Mouse (Mus musculus) heart, embryonic 14.5 days (tissue): ENCODE measurements at regions not wholly inside any gene's neighbourhood (a gene's known extent, or its start where the extent isn't known, plus 50 kb on each side); places are given as distances from the start of the nearest gene placed in this dataset.

ENCODE experiments used
- ATAC-seq: fragments of 200-750 bp; cut with Nextera tagmentation; 2 replicates; pipeline ENCODE4 v1.8.0; 2017; ENCODE audit warnings: low read depth, moderate TSS enrichment; ENCODE audit not compliant: insufficient number of reproducible peaks, insufficient read depth, low FRiP score
- H3K27ac ChIP-seq, 2 experiments: fragments of 200-500 bp in 1 of 2; fragments of 300-500 bp in 1 of 2; sonication (generic) in 1 of 2; replicated peaks in 1 of 2; 2 replicates each; pipeline ENCODE4 v1.5.1; 2012 to 2014; ENCODE audit warnings: low read depth in 2 of 2, low read length in 2 of 2, control low read depth in 1 of 2, mild to moderate bottlenecking in 1 of 2, mixed read lengths in 1 of 2; ENCODE audit not compliant: control insufficient read depth in 1 of 2, insufficient read depth in 1 of 2
- H3K27me3 ChIP-seq: fragments of 300-500 bp; sonication (generic); 2 replicates; pipeline ENCODE4 v1.6.1; 2014; ENCODE audit warnings: mild to moderate bottlenecking, low read length, control low read depth; ENCODE audit not compliant: control insufficient read depth, insufficient read depth
- H3K36me3 ChIP-seq: fragments of 300-500 bp; sonication (generic); 2 replicates; pipeline ENCODE4 v1.6.1; 2014; ENCODE audit warnings: mild to moderate bottlenecking, control low read depth, low read length, mixed read lengths; ENCODE audit not compliant: control insufficient read depth, insufficient read depth
- H3K4me1 ChIP-seq, 2 experiments: fragments of 200-500 bp in 1 of 2; fragments of 300-500 bp in 1 of 2; sonication (generic) in 1 of 2; 2 replicates each; pipeline ENCODE4 v1.6.1; 2012 to 2014; ENCODE audit warnings: low read length in 2 of 2, control low read depth in 1 of 2, mixed read lengths in 1 of 2; ENCODE audit not compliant: control insufficient read depth in 2 of 2, insufficient read depth in 2 of 2
- H3K4me2 ChIP-seq: fragments of 300-500 bp; sonication (generic); 2 replicates; pipeline ENCODE4 v1.6.1; 2014; ENCODE audit warnings: mild to moderate bottlenecking, low read length
- H3K4me3 ChIP-seq, 2 experiments: fragments of 200-500 bp in 1 of 2; fragments of 300-500 bp in 1 of 2; sonication (generic) in 1 of 2; 2 replicates each; pipeline ENCODE4 v1.5.1; 2012 to 2014; ENCODE audit warnings: low read length in 2 of 2, mild to moderate bottlenecking in 2 of 2, control low read depth in 1 of 2, low read depth in 1 of 2, moderate library complexity in 1 of 2; ENCODE audit not compliant: control insufficient read depth in 1 of 2, insufficient read depth in 1 of 2
- H3K9ac ChIP-seq: fragments of 300-500 bp; sonication (generic); 2 replicates; pipeline ENCODE4 v1.6.1; 2014; ENCODE audit warnings: mild to moderate bottlenecking, low read length
- H3K9me3 ChIP-seq: fragments of 300-500 bp; sonication (generic); 2 replicates; pipeline ENCODE4 v1.6.1; 2016; ENCODE audit warnings: low read length, control low read depth; ENCODE audit not compliant: control insufficient read depth
- WGBS: fragments of 180-500 bp; shearing (Covaris S2); extraction: QIAGEN DNeasy Blood & Tissue Kit; methylation state at CpG from one replicate; pipeline ENCODE4 v1.1.7; 2014; 5-methylcytosine and 5-hydroxymethylcytosine counted together

DNA sequence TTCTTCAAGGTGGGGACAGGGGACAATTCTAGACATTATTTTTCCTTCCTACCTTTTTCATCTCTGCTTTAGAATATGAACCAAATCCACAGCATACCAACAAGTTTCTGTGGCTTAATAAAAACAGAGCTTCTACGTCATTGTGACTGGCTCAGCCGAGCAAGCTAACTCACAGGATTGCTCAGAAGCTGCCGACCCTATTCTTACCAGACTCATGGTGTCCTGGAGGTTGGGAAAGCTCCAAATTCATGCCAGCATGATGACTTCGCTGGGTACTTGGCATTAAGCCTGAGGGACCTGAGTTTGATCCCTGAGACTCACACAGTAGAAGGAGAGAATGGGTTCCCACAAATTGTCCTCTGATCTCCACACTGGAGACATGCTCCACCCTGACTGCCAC lies 253.1 kb upstream of the Tbl1xr1 start:
- H3K4me3 ChIP-seq = no peak overlapping the region
- H3K9me3 ChIP-seq = no peaks in the 10 kb centered on the region
- WGBS = 80% methylated on average over 4 of the region's 4 CpGs
- H3K4me1 ChIP-seq = peaks cover 4 to 21% of the 10 kb centered on the region in 2 experiments; a peak in 3 of 4 replicates
- no peak for ATAC-seq
- H3K9ac ChIP-seq = no peak overlapping the region
- no peak overlapping the region for H3K27ac ChIP-seq
- no peak overlapping the region for H3K4me2 ChIP-seq
- H3K36me3 ChIP-seq = no peaks in the 10 kb centered on the region
- no peaks in the 10 kb centered on the region for H3K27me3 ChIP-seq

DNA sequence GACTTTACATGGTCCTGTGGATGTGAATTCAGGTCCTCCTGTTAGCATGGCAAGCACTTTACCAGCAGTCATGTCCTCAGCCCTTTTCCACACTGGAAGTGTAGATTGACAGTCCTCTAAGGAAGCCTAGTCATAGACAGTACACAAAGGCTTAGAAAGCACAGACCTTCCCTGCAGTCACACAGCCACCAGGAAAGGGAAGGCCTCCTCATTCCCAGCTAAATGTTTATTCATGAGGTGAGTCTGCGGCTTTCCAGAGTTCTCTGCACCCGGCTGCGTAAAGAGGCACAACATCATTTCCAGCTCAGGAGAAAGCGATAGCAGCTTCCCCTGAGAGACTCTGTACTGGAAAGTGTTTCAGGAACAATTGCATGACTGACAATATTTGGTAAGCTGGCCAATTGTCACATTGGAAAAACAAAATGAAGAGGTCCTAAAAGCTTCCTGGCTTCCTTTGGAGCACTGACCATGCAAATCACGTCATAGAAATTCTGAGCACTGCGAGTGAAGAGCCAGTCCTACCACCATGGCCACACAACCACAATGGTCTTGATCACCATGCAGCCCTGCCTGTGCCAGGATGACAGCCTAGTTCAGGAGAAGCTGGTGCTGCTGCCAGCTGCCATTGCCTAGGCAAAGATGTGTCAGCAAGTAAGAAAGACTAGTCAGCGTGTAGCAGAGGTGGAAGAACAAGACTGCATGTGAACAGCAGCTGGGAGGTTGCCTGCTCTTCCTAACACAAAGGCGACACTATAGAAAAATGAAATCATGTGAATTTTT lies 252.2 kb upstream of the Tbl1xr1 start:
- 57% methylated on average over 8 of the region's 8 CpGs for WGBS
- Histone ChIP-seq H3K9ac (no peak overlapping the region), H3K36me3 (no peaks in the 10 kb centered on the region), H3K4me3 (no peak overlapping the region), H3K27ac (no peak overlapping the region), H3K4me1 (peaks cover 4 to 13% of the 10 kb centered on the region in 2 experiments; a peak in 3 of 4 replicates), H3K27me3 (no peaks in the 10 kb centered on the region), H3K4me2 (no peak overlapping the region), H3K9me3 (no peaks in the 10 kb centered on the region)
- ATAC-seq = no peak

DNA sequence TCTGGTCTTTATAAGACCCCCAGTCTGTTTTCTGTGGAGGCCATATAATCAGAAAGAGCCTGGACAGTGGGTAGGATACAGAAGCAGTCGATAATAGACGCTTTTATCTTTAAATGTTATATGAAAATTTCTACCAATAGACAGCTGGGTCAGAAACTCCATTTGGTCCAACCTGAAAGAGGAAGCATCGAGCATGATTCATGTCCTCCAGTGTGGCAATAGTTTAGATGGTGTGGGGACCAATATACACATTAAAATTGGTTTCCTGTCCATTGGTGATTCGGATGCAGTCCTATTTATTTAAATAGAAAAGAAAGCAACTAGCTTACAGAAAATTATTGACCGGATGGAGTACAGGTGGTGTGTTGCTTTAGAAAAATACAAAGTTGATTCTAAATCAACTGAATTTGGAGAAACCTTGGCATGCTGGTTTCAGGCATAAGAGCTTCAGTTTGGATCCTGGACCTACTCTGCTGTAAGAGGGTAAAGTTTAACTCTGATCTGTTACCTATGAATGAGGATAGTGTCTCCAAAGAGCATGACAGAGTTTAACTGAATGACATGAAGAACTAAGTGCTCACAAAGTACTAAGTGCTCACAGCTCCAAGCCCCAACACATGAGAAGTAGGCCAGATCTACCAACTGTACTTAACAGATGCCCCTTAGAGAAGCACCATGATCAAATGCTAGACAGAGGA lies 251.4 kb upstream of the Tbl1xr1 start:
- Histone ChIP-seq H3K27ac (no peak overlapping the region), H3K4me2 (no peak overlapping the region), H3K27me3 (no peaks in the 10 kb centered on the region), H3K4me3 (no peak overlapping the region), H3K9me3 (no peaks in the 10 kb centered on the region), H3K36me3 (no peaks in the 10 kb centered on the region), H3K4me1 (peaks cover 4 to 5% of the 10 kb centered on the region in 2 experiments; a peak in 2 of 4 replicates), H3K9ac (no peak overlapping the region)
- no peak for ATAC-seq
- 87% methylated on average over 5 of the region's 5 CpGs for WGBS

DNA sequence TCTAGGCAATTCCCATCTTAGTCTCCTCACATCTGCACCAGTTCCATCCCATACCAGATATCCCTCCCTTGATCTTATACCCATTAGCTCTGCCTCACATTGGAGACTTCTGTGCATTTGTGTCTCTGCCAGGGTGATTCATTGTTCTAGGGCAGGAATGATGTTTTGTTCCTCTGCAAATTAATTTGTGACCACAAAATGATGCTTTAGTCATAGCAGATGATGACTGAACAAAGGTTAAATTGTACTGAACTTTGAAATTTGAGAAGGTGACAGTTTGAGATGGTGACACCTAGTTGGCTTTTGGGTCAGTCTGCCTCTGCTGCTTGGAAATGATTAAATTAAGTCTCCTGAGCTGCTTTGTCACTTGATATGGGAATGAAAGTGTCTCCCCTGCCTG lies 248.8 kb upstream of the Tbl1xr1 start:
- no peaks in the 10 kb centered on the region for H3K9me3 ChIP-seq
- H3K36me3 ChIP-seq = no peaks in the 10 kb centered on the region
- no peak overlapping the region for H3K9ac ChIP-seq
- H3K27me3 ChIP-seq = no peaks in the 10 kb centered on the region
- no peak for ATAC-seq
- H3K4me1 ChIP-seq = peaks cover 0 to 2% of the 10 kb centered on the region in 2 experiments; a peak in 1 of 4 replicates
- H3K4me2 ChIP-seq = no peak overlapping the region
- H3K27ac ChIP-seq = no peak overlapping the region
- H3K4me3 ChIP-seq = no peak overlapping the region

DNA sequence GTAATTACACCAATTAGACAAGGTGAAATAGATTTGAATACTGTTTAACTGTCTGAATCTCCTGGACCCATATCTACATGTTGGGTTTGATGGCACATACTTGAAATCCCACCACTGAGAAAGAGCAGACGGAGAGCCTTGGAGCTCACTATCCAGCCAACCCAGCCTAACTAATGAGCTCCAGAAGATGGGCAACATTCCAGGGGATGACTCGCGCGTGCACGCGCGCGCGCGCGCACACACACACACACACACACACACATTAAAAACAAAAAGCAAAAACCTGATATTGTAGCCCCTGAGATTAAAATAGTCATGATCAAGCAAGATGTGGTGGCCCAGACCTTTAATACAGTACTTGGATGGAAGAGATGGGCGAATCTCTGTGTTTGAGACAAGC lies 243.3 kb upstream of the Tbl1xr1 start:
- H3K27ac ChIP-seq = no peak overlapping the region
- H3K4me1 ChIP-seq = 0 out of 4 replicates have a peak, but pooled peaks cover 0 to 4% of the 10 kb centered on the region in 2 experiments
- WGBS = 90% methylated on average over 12 of the region's 12 CpGs
- H3K4me2 ChIP-seq = no peak overlapping the region
- no peak overlapping the region for H3K9ac ChIP-seq
- no peak overlapping the region for H3K4me3 ChIP-seq
- H3K27me3 ChIP-seq = no peaks in the 10 kb centered on the region
- H3K36me3 ChIP-seq = no peaks in the 10 kb centered on the region
- H3K9me3 ChIP-seq = no peaks in the 10 kb centered on the region
- no peak for ATAC-seq

DNA sequence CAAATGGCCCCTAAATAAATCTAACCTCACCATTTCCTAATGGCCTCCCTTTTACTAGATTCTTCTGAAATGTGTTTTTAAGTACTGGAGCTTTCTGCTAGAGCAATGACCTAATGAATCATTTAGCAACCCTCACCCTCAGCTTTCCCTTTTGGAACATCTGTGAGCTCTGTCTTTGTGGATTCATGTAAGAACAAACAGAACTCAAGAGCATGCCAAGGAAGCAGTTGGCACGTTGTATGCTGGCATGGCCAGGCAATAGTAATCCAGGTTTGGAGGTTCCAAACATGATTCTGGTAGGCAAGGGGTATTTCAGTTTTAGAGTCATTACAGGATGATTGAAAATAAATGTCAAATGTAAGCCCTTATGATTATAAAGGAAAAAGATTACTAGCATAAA lies 240.9 kb upstream of the Tbl1xr1 start:
- Histone ChIP-seq H3K36me3 (no peaks in the 10 kb centered on the region), H3K4me1 (peaks cover 2 to 4% of the 10 kb centered on the region in 2 experiments; a peak in 2 of 4 replicates), H3K27ac (no peak overlapping the region), H3K9ac (no peak overlapping the region), H3K27me3 (no peaks in the 10 kb centered on the region), H3K4me2 (no peak overlapping the region), H3K9me3 (no peaks in the 10 kb centered on the region), H3K4me3 (no peak overlapping the region)
- WGBS = 83% methylated on average over 1 of the region's 1 CpGs
- no peak for ATAC-seq

DNA sequence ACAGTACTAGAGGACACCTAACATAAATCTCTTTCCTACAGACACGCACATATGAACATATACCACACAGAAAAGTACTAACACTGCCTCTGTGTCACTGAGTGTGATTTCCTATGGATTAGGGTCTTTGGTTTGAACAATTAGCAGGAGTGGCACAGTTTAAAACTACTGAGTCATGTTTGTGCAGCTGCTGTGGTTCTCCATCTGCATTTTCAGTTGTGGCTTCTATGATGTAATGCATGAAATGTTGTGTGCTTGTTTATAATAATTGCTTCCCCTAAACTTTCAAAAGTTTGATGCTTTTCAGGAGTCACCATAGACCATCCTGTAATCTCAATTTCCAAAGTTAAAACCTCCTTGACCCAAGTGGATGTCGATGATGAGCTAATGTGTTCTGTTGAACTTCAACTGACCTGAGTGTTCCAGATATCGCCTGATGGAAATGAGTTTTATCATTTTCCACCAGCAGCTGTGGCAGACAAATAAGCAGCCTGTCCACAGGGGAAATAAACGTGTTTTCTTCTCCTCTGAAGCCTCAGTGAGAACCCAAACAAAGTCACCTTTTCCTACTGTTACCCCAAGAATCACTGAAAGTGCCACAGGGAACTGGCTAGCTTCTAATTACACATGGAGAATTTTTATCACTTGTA lies 239.0 kb upstream of the Tbl1xr1 start:
- Histone ChIP-seq H3K4me2 (no peak overlapping the region), H3K4me1 (peaks cover 7 to 10% of the 10 kb centered on the region in 2 experiments), H3K9ac (no peak overlapping the region), H3K36me3 (no peaks in the 10 kb centered on the region), H3K4me3 (no peak overlapping the region), H3K27ac (no peak overlapping the region), H3K9me3 (no peaks in the 10 kb centered on the region), H3K27me3 (no peaks in the 10 kb centered on the region)
- 33% methylated on average over 4 of the region's 4 CpGs for WGBS
- ATAC-seq = no peak
